Mouse (Mus musculus) kidney, embryonic 14.5 days (tissue): ENCODE results near the gene Fgl2. TPM values are rescaled to one million over a fixed set of nuclear protein-coding genes. Genes with fewer than 3 reads are reported as not detected.

Experiments
- ATAC-seq: fragments of 200-750 bp; cut with Nextera tagmentation; 2 replicates; pipeline ENCODE4 v1.8.0; 2017; ENCODE audit warnings: moderate number of reproducible peaks, mild to moderate bottlenecking, moderate TSS enrichment, moderate library complexity; ENCODE audit not compliant: low FRiP score, low TSS enrichment
- H3K27ac ChIP-seq: fragments of 300-500 bp; sonication (generic); 2 replicates; pipeline ENCODE4 v1.5.1; 2014; ENCODE audit warnings: low read depth, mild to moderate bottlenecking, low read length, moderate library complexity, mixed read lengths
- H3K27me3 ChIP-seq: fragments of 300-500 bp; sonication (generic); 2 replicates; pipeline ENCODE4 v1.6.1; 2014; ENCODE audit warnings: mild to moderate bottlenecking, low read length; ENCODE audit not compliant: control insufficient read depth, insufficient read depth
- H3K36me3 ChIP-seq: fragments of 300-500 bp; sonication (generic); 2 replicates; pipeline ENCODE4 v1.6.1; 2014; ENCODE audit warnings: low read length, mixed read lengths; ENCODE audit not compliant: control insufficient read depth, insufficient read depth
- H3K4me1 ChIP-seq: fragments of 300-500 bp; sonication (generic); 2 replicates; pipeline ENCODE4 v1.6.1; 2014; ENCODE audit warnings: low read length, mixed read lengths; ENCODE audit not compliant: control insufficient read depth, insufficient read depth
- H3K4me2 ChIP-seq: fragments of 300-500 bp; sonication (generic); replicated peaks from 2 replicates; pipeline ENCODE4 v1.6.1; 2014; ENCODE audit warnings: low read depth, mild to moderate bottlenecking, low read length
- H3K4me3 ChIP-seq: fragments of 300-500 bp; sonication (generic); 2 replicates; pipeline ENCODE4 v1.5.1; 2014; ENCODE audit warnings: mild to moderate bottlenecking, low read length
- H3K9ac ChIP-seq: fragments of 300-500 bp; sonication (generic); 2 replicates; pipeline ENCODE4 v1.6.1; 2014; ENCODE audit warnings: low read depth, mild to moderate bottlenecking, low read length, moderate library complexity
- H3K9me3 ChIP-seq: fragments of 300-500 bp; sonication (generic); 2 replicates; pipeline ENCODE4 v1.6.1; 2016; ENCODE audit warnings: low read length; ENCODE audit not compliant: control insufficient read depth
- WGBS: fragments of 180-500 bp; shearing (Covaris S2); extraction: QIAGEN DNeasy Blood & Tissue Kit; methylation state at CpG from one replicate; pipeline ENCODE4 v1.1.7; 2014; 5-methylcytosine and 5-hydroxymethylcytosine counted together
- polyA plus RNA-seq: library from polyadenylated mRNA; unstranded; fragments of >200 nt; fragmentation: Nextera tagmentation; extraction: Ambion mirVana; gene quantifications from 2 replicates; pipeline ENCODE4 v1.2.1, GENCODE M21; 2014

Gene Fgl2
- polyA plus RNA-seq, 1 experiment from 2014 or later, result 0.87 TPM

- no peak for ATAC-seq
- H3K4me1 ChIP-seq, result peaks cover 8% of the 10 kb centered on the region; the same call in 1 of the 2 replicates
- 31% methylated on average over 13 of the region's 13 CpGs for WGBS
Observed at GRCm38 (mm10) chr5:21391616-21392384, 19.4 kb downstream of the Fgl2 start.

GRCm38 (mm10) chr5:21394562-21394961 lies 22.1 kb downstream of the Fgl2 start:
- ATAC-seq, result no peak
- H3K36me3 ChIP-seq, result no peaks in the 10 kb centered on the region
- no peak overlapping the region for H3K4me3 ChIP-seq
- H3K4me2 ChIP-seq, result no peak overlapping the region
- H3K9ac ChIP-seq, result no peak overlapping the region
- H3K9me3 ChIP-seq, result no peaks in the 10 kb centered on the region
- H3K27ac ChIP-seq, result no peak overlapping the region
- peaks cover 8% of the 10 kb centered on the region; the same call in 1 of the 2 replicates for H3K4me1 ChIP-seq
- WGBS, result 84% methylated on average over 2 of the region's 2 CpGs
- no peaks in the 10 kb centered on the region for H3K27me3 ChIP-seq

More at GRCm38 (mm10) chr5:21391616-21392384, 19.4 kb downstream of the Fgl2 start:
- Histone ChIP-seq H3K27me3 (no peaks in the 10 kb centered on the region), H3K36me3 (no peaks in the 10 kb centered on the region), H3K27ac (no peak overlapping the region), H3K4me2 (no peak overlapping the region), H3K4me3 (no peak overlapping the region), H3K9me3 (no peaks in the 10 kb centered on the region), H3K9ac (no peak overlapping the region)

GRCm38 (mm10) chr5:21395205-21395840 lies 22.9 kb downstream of the Fgl2 start:
- H3K9ac ChIP-seq, result no peak overlapping the region
- H3K36me3 ChIP-seq, result no peaks in the 10 kb centered on the region
- no peak overlapping the region for H3K4me2 ChIP-seq
- no peak overlapping the region for H3K27ac ChIP-seq
- H3K4me3 ChIP-seq, result no peak overlapping the region
- 19% methylated on average over 7 of the region's 7 CpGs for WGBS
- H3K9me3 ChIP-seq, result no peaks in the 10 kb centered on the region
- ATAC-seq, result peak; percentile 71; the same call in 1 of the 2 replicates
- H3K27me3 ChIP-seq, result no peaks in the 10 kb centered on the region
- H3K4me1 ChIP-seq, result peaks cover 8% of the 10 kb centered on the region; the same call in 1 of the 2 replicates

DNA sequence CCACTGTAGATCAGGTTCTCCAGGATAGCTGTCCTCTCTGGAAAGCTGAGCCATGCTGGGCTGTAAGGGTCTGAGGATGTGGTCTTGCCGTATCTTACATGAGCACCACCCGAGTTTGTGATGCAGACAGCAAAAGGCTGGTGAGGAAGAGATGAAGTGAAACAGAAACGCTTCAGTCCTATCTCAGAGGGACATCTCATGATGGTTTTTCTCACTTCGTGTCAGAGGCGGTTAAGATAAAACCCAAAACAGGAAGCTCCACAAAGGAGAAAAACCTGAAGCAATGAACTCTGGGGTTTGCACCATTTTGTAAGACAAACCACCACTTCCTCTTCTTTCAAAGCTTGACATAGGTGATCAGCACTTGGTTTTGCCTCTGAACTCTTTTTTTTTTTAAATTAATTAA lies 38.8 kb downstream of the Fgl2 start:
- WGBS, result 87% methylated on average over 5 of the region's 5 CpGs

DNA sequence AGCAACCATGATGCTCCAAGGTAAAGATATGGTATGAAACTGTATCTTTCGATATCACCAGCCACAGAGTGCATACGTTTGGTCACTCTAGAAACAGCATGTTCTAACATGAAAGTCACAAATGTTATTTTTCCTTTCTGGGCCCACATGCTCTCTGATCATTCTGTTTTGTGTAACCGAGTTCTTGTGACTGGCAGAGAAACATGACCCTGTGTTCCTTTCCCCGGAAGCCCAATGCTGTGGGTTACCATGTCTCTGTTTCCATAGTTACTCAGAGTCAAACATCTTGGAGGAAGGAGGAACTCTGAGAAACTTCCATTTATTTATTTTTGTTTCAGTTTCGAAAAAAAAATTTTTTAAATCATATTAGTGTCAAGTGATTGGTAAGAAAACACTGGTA lies 39.6 kb downstream of the Fgl2 start:
- Histone ChIP-seq H3K27me3 (no peaks in the 10 kb centered on the region), H3K4me2 (no peak overlapping the region), H3K4me3 (no peak overlapping the region), H3K4me1 (no peaks in the 10 kb centered on the region), H3K36me3 (no peaks in the 10 kb centered on the region), H3K27ac (no peak overlapping the region), H3K9me3 (no peaks in the 10 kb centered on the region), H3K9ac (no peak overlapping the region)
- WGBS, result 67% methylated on average over 5 of the region's 5 CpGs
- no peak for ATAC-seq

More for the DNA sequence above, 38.8 kb downstream of the Fgl2 start:
- no peaks in the 10 kb centered on the region for H3K27me3 ChIP-seq
- H3K4me2 ChIP-seq, result no peak overlapping the region
- H3K4me3 ChIP-seq, result no peak overlapping the region
- H3K36me3 ChIP-seq, result no peaks in the 10 kb centered on the region
- no peaks in the 10 kb centered on the region for H3K9me3 ChIP-seq
- no peak overlapping the region for H3K27ac ChIP-seq
- no peak overlapping the region for H3K9ac ChIP-seq
- ATAC-seq, result no peak
- no peaks in the 10 kb centered on the region for H3K4me1 ChIP-seq

DNA sequence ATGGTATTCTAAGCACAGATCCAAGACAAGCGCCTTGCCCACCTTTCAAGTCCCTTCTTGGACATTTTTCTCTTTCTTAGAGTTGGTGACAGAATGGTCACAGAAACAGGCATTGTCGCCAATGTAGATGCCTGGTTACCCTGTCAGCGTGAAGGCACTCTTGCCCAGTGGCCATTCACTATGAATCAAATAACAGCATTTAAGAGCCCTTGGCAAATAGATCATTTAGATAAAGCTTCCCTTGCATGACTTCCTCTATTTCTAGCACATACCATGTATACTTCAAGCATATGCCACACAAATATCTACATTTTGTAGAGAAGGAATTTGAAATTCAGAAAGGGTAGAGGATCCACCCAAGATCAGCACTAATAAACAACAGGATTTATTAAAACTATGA lies 40.9 kb downstream of the Fgl2 start:
- no peaks in the 10 kb centered on the region for H3K9me3 ChIP-seq
- no peaks in the 10 kb centered on the region for H3K27me3 ChIP-seq
- no peak for ATAC-seq
- no peaks in the 10 kb centered on the region for H3K4me1 ChIP-seq
- no peak overlapping the region for H3K9ac ChIP-seq
- no peak overlapping the region for H3K4me2 ChIP-seq
- H3K4me3 ChIP-seq, result no peak overlapping the region
- no peak overlapping the region for H3K27ac ChIP-seq
- H3K36me3 ChIP-seq, result no peaks in the 10 kb centered on the region
- WGBS, result 90% methylated on average over 3 of the region's 3 CpGs

- H3K9me3 ChIP-seq, result no peaks in the 10 kb centered on the region
- no peak overlapping the region for H3K9ac ChIP-seq
- no peak overlapping the region for H3K4me3 ChIP-seq
- no peaks in the 10 kb centered on the region for H3K4me1 ChIP-seq
- ATAC-seq, result no peak
- no peaks in the 10 kb centered on the region for H3K27me3 ChIP-seq
- WGBS, result 68% methylated on average over 1 of the region's 1 CpGs
- H3K4me2 ChIP-seq, result no peak overlapping the region
- H3K27ac ChIP-seq, result no peak overlapping the region
- no peaks in the 10 kb centered on the region for H3K36me3 ChIP-seq
Observed at GRCm38 (mm10) chr5:21414116-21414820, 41.8 kb downstream of the Fgl2 start.

DNA sequence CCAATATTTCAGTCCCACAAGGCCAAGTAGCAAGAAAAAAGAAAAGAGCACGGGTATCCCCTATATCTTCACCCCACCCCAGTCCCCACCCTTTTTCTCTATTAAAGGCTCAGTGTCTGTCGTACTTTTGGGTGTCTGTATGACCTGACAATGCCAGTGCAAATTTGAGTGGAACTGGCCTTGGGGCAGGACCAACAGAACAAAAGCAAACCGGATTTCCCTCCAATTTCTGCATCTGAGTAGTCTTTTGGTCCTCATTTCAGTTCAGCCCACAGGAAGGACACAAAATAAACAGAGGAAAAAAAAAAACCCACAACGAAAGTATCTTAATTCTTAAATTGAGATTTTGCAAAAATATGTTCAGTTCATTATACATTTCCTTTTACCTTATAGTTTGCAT lies 46.2 kb downstream of the Fgl2 start:
- 75% methylated on average over 4 of the region's 4 CpGs for WGBS

GRCm38 (mm10) chr5:21420609-21421008 lies 48.2 kb downstream of the Fgl2 start:
- no peak for ATAC-seq
- 45% methylated on average over 1 of the region's 1 CpGs for WGBS
- H3K4me2 ChIP-seq, result no peak overlapping the region

More for the DNA sequence above, 46.2 kb downstream of the Fgl2 start:
- no peaks in the 10 kb centered on the region for H3K27me3 ChIP-seq
- no peak overlapping the region for H3K9ac ChIP-seq
- H3K36me3 ChIP-seq, result no peaks in the 10 kb centered on the region
- H3K4me2 ChIP-seq, result no peak overlapping the region
- ATAC-seq, result no peak
- H3K9me3 ChIP-seq, result no peaks in the 10 kb centered on the region
- no peak overlapping the region for H3K4me3 ChIP-seq
- no peaks in the 10 kb centered on the region for H3K4me1 ChIP-seq
- H3K27ac ChIP-seq, result no peak overlapping the region

More at GRCm38 (mm10) chr5:21420609-21421008, 48.2 kb downstream of the Fgl2 start:
- Histone ChIP-seq H3K9ac (no peak overlapping the region), H3K36me3 (no peaks in the 10 kb centered on the region), H3K27ac (no peak overlapping the region), H3K4me3 (no peak overlapping the region), H3K27me3 (no peaks in the 10 kb centered on the region), H3K9me3 (no peaks in the 10 kb centered on the region), H3K4me1 (no peaks in the 10 kb centered on the region)
